Mouse (Mus musculus): ENCODE data around the gene Mettl17. TPM values are rescaled to one million over a fixed set of nuclear protein-coding genes. Genes with fewer than 3 reads are reported as not detected.

Mettl17 gene
- polyA plus RNA-seq, 1 experiment from 2014 or later, result 40.4 TPM

DNA sequence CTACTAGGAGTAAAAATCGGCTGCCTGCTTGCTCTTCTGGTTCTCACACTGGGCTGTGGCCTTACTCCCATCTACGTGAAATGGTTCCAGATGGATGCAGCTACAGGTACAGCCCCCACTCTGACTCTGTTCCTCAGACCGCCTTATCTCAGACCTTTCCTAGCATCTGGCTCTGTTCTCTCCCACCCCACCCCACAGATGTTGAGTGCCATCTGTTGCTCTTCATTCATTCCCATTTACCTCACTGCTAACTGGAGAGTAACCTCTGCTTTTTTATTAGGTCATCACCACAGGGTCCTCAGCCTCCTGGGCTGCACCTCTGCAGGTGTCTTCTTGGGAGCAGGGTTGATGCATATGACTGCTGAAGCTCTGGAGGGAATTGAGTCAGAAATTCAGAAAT, 9.2 kb downstream of the Mettl17 start:
- H3K4me1 ChIP-seq (replicated peaks; ENCODE audit: control insufficient read depth, insufficient read depth, low read length), result peaks cover 5% of the 10 kb centered on the region; the same call in 1 of the 2 replicates
- no peak overlapping the region for H3K4me3 ChIP-seq (ENCODE audit: low read length)
- no peak; the same call in 1 of the 2 replicates for ATAC-seq (ENCODE audit: low read depth)
- 41% methylated on average over 3 of the region's 3 CpGs for WGBS
- H3K4me2 ChIP-seq (ENCODE audit: low read depth, low read length), result no peak overlapping the region
- peaks cover 25% of the 10 kb centered on the region for H3K36me3 ChIP-seq (ENCODE audit: control insufficient read depth, insufficient read depth, low read length)
- no peaks in the 10 kb centered on the region for H3K27me3 ChIP-seq (ENCODE audit: control insufficient read depth, insufficient read depth, low read depth, low read length)
- no peaks in the 10 kb centered on the region for H3K9me3 ChIP-seq (ENCODE audit: control insufficient read depth, low read length)
- no peak overlapping the region for H3K9ac ChIP-seq (ENCODE audit: low read length)
- H3K27ac ChIP-seq (ENCODE audit: low read length), result peak overlapping the region; percentile 15; the same call in 1 of the 2 replicates

DNA sequence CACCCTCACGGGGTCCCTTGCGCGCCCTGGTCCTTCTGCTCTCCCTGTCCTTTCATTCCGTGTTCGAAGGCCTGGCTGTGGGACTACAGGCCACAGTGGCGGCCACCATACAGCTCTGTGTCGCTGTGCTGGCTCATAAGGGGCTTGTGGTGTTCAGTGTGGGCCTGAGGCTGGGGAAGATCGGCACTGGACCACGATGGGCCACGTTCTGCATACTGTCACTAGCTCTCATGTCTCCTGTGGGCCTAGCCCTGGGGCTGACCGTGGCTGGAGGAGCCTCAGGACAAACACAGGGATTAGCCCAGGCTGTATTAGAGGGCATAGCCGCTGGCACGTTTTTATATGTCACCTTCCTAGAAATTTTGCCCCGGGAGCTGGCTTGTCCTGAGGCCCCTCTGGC, 10.4 kb downstream of the Mettl17 start:
- Histone ChIP-seq H3K9ac (ENCODE audit: low read length) (no peak overlapping the region), H3K36me3 (ENCODE audit: control insufficient read depth, insufficient read depth, low read length) (peaks cover 15% of the 10 kb centered on the region), H3K4me1 (replicated peaks; ENCODE audit: control insufficient read depth, insufficient read depth, low read length) (peaks cover 5% of the 10 kb centered on the region; the same call in 1 of the 2 replicates), H3K27ac (ENCODE audit: low read length) (no peak overlapping the region), H3K4me3 (ENCODE audit: low read length) (no peak overlapping the region), H3K4me2 (ENCODE audit: low read depth, low read length) (no peak overlapping the region), H3K27me3 (ENCODE audit: control insufficient read depth, insufficient read depth, low read depth, low read length) (no peaks in the 10 kb centered on the region), H3K9me3 (ENCODE audit: control insufficient read depth, low read length) (no peaks in the 10 kb centered on the region)
- no peak for ATAC-seq (ENCODE audit: low read depth)
- WGBS, result 77% methylated on average over 14 of the region's 14 CpGs

DNA sequence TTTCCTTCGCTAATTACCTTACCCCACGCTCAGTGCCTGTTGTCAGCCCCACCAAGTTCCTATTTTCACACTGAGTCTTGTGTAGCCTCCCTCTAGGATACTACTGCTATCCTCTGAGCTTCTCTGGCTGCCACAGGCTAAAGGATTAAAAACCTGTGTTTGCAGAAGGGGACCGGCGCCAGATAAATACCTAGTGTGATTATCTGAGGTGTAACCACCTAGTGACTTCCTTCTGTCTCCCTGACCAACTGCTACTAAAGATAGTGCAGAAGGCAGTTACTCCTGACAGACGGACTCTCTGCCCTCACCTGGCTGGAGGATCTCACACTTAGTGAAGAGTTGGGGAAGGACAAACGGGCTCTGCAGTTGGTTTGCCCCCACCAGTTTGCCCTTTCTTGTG, 11.4 kb downstream of the Mettl17 start:
- H3K4me3 ChIP-seq (ENCODE audit: low read length), result no peak overlapping the region
- H3K4me1 ChIP-seq (replicated peaks; ENCODE audit: control insufficient read depth, insufficient read depth, low read length), result peaks cover 5% of the 10 kb centered on the region; the same call in 1 of the 2 replicates
- H3K9me3 ChIP-seq (ENCODE audit: control insufficient read depth, low read length), result no peaks in the 10 kb centered on the region
- H3K36me3 ChIP-seq (ENCODE audit: control insufficient read depth, insufficient read depth, low read length), result peaks cover 9% of the 10 kb centered on the region
- no peak for ATAC-seq (ENCODE audit: low read depth)
- H3K9ac ChIP-seq (ENCODE audit: low read length), result no peak overlapping the region
- H3K27ac ChIP-seq (ENCODE audit: low read length), result no peak overlapping the region
- no peaks in the 10 kb centered on the region for H3K27me3 ChIP-seq (ENCODE audit: control insufficient read depth, insufficient read depth, low read depth, low read length)
- no peak overlapping the region for H3K4me2 ChIP-seq (ENCODE audit: low read depth, low read length)
- 76% methylated on average over 6 of the region's 6 CpGs for WGBS

DNA sequence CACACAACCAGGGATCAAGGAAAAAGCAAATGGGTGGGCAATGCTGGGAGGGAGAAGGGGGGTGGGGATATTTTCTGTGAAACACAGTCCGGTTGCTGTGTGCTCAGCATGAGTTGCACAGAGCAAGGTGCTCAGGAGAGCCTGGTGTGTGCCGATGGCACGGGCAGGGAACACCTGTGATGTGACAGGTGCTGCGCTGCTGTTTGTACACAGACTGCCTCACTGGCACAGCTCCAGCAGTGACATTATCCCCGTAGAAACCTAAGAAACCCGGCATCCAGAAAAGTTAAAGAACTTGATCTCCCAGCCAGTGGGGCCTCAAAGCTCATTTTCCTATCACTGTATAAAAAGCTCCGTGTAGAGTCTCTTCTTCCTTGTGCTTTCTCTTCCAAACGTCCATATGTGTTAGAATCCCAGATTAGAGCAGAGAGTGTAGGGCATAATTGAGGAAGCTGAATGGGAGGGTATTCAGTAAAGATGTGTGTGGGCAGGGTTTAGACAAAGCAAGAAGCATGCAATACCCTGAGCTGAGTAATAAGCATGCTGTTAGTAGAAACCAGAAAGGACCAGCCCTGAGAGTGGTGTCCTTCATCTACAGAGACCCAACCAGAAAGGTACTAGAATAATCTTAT, 12.0 kb downstream of the Mettl17 start:
- Histone ChIP-seq H3K4me3 (ENCODE audit: low read length) (no peak overlapping the region), H3K36me3 (ENCODE audit: control insufficient read depth, insufficient read depth, low read length) (peaks cover 3% of the 10 kb centered on the region), H3K9ac (ENCODE audit: low read length) (no peak overlapping the region), H3K27ac (ENCODE audit: low read length) (no peak overlapping the region), H3K9me3 (ENCODE audit: control insufficient read depth, low read length) (no peaks in the 10 kb centered on the region), H3K27me3 (ENCODE audit: control insufficient read depth, insufficient read depth, low read depth, low read length) (no peaks in the 10 kb centered on the region), H3K4me2 (ENCODE audit: low read depth, low read length) (no peak overlapping the region), H3K4me1 (replicated peaks; ENCODE audit: control insufficient read depth, insufficient read depth, low read length) (peaks cover 5% of the 10 kb centered on the region; the same call in 1 of the 2 replicates)
- ATAC-seq (ENCODE audit: low read depth), result no peak
- WGBS, result 58% methylated on average over 8 of the region's 8 CpGs

DNA sequence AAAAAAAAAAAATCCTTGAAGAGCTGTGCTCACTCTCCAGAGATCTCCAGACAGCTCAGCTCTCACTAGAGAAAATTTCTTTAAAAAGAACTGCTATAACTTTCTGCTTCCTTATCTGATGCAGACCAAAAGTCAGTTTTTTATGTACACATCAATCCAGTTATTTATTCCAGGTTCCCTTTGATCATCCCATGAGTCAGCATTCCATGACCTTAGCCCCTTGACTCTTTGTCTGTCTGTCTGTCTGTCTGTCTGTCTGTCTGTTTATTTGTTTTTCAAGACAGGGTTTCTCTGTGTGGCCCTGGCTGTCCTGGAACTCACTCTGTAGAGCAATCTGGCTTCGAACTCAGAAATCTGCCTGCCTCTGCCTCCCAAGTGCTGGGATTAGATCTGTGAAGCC, 14.7 kb downstream of the Mettl17 start:
- Histone ChIP-seq H3K4me1 (replicated peaks; ENCODE audit: control insufficient read depth, insufficient read depth, low read length) (peaks cover 6% of the 10 kb centered on the region; the same call in 1 of the 2 replicates), H3K27ac (ENCODE audit: low read length) (no peak overlapping the region), H3K4me2 (ENCODE audit: low read depth, low read length) (no peak overlapping the region), H3K9me3 (ENCODE audit: control insufficient read depth, low read length) (no peaks in the 10 kb centered on the region), H3K4me3 (ENCODE audit: low read length) (no peak overlapping the region), H3K9ac (ENCODE audit: low read length) (no peak overlapping the region), H3K27me3 (ENCODE audit: control insufficient read depth, insufficient read depth, low read depth, low read length) (no peaks in the 10 kb centered on the region), H3K36me3 (ENCODE audit: control insufficient read depth, insufficient read depth, low read length) (no peaks in the 10 kb centered on the region)
- no peak for ATAC-seq (ENCODE audit: low read depth)
- 84% methylated on average over 1 of the region's 1 CpGs for WGBS

DNA sequence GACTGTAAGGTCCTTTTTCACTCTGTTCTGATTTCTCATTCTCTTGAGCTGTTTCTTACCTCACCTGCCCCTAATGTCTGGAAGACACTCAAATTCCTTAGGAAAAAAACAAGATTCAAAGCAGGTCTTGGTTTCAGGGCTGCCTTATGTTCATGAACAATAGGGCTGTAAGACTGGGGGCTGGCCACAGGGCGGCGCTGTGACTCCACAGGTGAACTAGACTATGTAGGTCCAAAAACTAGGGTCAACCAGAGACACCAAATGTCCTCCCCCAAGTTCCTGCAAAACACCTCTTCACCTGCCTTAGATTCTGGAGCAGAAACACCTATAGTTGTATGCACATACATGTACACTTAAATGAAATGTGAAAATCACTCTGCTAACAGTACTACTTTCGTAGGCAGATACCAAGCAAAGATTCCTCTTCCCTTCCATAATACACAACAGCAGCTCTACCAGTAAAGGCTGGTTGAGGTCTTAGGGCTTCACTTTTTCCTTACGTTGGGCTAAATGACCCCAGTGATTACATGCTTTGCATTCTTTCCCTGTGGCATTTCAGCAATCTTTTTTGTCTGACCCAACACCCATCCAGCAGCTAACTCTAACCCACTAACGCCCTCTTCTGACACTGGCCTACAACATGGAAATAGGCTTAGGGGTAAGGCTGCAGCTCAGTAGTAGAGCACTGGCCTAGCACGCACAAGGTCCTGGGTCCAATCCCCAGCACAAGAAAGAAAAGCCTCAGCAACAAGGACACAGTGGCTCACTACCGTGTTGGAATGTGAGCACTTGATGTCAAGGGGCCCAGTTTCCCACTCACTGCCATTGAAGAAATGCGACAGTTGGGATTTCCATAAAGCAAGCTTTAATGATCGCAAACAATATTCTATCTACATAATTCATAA, 18.4 kb downstream of the Mettl17 start:
- Histone ChIP-seq H3K4me3 (ENCODE audit: low read length) (no peak overlapping the region), H3K36me3 (ENCODE audit: control insufficient read depth, insufficient read depth, low read length) (no peaks in the 10 kb centered on the region), H3K27ac (ENCODE audit: low read length) (no peak overlapping the region), H3K4me2 (ENCODE audit: low read depth, low read length) (no peak overlapping the region), H3K27me3 (ENCODE audit: control insufficient read depth, insufficient read depth, low read depth, low read length) (no peaks in the 10 kb centered on the region), H3K9ac (ENCODE audit: low read length) (no peak overlapping the region), H3K4me1 (replicated peaks; ENCODE audit: control insufficient read depth, insufficient read depth, low read length) (peaks cover 6% of the 10 kb centered on the region; the same call in 1 of the 2 replicates), H3K9me3 (ENCODE audit: control insufficient read depth, low read length) (no peaks in the 10 kb centered on the region)
- peak; percentile 74 for ATAC-seq (ENCODE audit: low read depth)
- 49% methylated on average over 9 of the region's 9 CpGs for WGBS

DNA sequence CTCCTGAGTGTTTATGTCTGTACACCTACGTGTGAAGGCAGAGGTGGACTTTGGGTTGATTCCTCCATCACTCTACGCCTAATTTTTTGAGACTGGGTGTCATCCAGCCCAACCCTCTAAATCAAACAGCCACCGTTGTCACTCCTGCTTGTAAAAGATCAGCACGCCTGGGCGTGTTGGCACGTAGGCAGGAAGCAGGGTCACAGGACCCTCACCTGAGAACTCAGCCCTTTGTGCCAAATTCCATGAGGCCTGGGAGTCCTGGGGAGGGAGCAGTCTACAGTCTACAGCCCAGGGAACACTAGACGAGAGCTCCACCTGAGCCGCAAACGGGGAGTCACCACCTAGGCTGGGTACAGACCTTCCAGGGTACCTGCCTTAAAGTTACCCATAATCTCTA, 19.1 kb downstream of the Mettl17 start:
- 69% methylated on average over 9 of the region's 9 CpGs for WGBS
- H3K27ac ChIP-seq (ENCODE audit: low read length), result no peak overlapping the region
- H3K9ac ChIP-seq (ENCODE audit: low read length), result no peak overlapping the region

DNA sequence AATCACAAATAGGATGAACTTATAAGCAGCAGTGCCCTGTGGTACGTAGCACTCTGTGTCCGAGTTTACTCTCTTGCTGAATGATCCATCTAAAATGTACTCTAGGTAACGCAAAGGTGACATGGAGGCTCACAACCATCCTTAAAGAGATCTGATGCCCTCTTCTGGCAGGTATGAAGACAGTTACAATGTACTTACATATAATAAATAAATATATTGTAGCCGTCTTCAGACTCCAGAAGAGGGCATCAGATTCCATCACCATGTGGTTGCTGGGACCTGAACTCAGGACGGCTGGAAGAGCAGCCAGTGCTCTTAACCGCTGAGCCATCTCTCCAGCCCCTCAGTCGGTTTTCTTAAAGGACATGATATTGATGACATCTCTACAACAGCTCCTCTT, 20.1 kb downstream of the Mettl17 start:
- 59% methylated on average over 7 of the region's 7 CpGs for WGBS
- no peak for ATAC-seq (ENCODE audit: low read depth)

More for the DNA sequence above, 19.1 kb downstream of the Mettl17 start:
- Histone ChIP-seq H3K27me3 (ENCODE audit: control insufficient read depth, insufficient read depth, low read depth, low read length) (no peaks in the 10 kb centered on the region), H3K36me3 (ENCODE audit: control insufficient read depth, insufficient read depth, low read length) (no peaks in the 10 kb centered on the region), H3K4me2 (ENCODE audit: low read depth, low read length) (no peak overlapping the region), H3K4me3 (ENCODE audit: low read length) (no peak overlapping the region), H3K9me3 (ENCODE audit: control insufficient read depth, low read length) (no peaks in the 10 kb centered on the region), H3K4me1 (replicated peaks; ENCODE audit: control insufficient read depth, insufficient read depth, low read length) (peaks cover 6% of the 10 kb centered on the region; the same call in 1 of the 2 replicates)
- peak; percentile 32; the same call in 1 of the 2 replicates for ATAC-seq (ENCODE audit: low read depth)

DNA sequence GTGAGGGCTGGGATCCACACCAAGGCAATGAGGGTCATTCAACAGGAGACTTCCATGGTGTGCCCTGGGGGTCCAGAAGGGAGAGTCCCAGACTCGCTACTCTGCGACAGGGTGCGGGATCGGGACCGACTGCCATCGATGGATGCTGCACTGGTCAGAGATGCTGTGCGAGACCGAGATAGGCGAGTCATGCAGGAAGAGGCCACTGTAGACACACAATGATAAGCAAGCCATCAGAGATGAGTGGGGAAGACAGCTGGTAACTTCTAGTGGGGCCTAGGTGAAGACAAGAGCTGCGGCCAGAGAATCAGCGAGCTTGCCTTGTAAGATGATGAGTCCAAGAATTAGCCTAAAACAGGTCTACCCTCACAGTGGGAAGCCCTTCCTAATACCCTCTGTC, 21.5 kb downstream of the Mettl17 start:
- peaks cover 6% of the 10 kb centered on the region; the same call in 1 of the 2 replicates for H3K4me1 ChIP-seq (replicated peaks; ENCODE audit: control insufficient read depth, insufficient read depth, low read length)
- no peaks in the 10 kb centered on the region for H3K9me3 ChIP-seq (ENCODE audit: control insufficient read depth, low read length)
- H3K27ac ChIP-seq (ENCODE audit: low read length), result no peak overlapping the region
- H3K4me3 ChIP-seq (ENCODE audit: low read length), result no peak overlapping the region
- no peak overlapping the region for H3K9ac ChIP-seq (ENCODE audit: low read length)
- H3K4me2 ChIP-seq (ENCODE audit: low read depth, low read length), result no peak overlapping the region
- H3K27me3 ChIP-seq (ENCODE audit: control insufficient read depth, insufficient read depth, low read depth, low read length), result no peaks in the 10 kb centered on the region
- ATAC-seq (ENCODE audit: low read depth), result no peak
- 88% methylated on average over 11 of the region's 11 CpGs for WGBS
- no peaks in the 10 kb centered on the region for H3K36me3 ChIP-seq (ENCODE audit: control insufficient read depth, insufficient read depth, low read length)

More for the DNA sequence above, 20.1 kb downstream of the Mettl17 start:
- H3K4me2 ChIP-seq (ENCODE audit: low read depth, low read length), result no peak overlapping the region
- peaks cover 6% of the 10 kb centered on the region; the same call in 1 of the 2 replicates for H3K4me1 ChIP-seq (replicated peaks; ENCODE audit: control insufficient read depth, insufficient read depth, low read length)
- no peak overlapping the region for H3K9ac ChIP-seq (ENCODE audit: low read length)
- H3K4me3 ChIP-seq (ENCODE audit: low read length), result no peak overlapping the region
- H3K27ac ChIP-seq (ENCODE audit: low read length), result no peak overlapping the region
- H3K9me3 ChIP-seq (ENCODE audit: control insufficient read depth, low read length), result no peaks in the 10 kb centered on the region
- H3K36me3 ChIP-seq (ENCODE audit: control insufficient read depth, insufficient read depth, low read length), result no peaks in the 10 kb centered on the region
- H3K27me3 ChIP-seq (ENCODE audit: control insufficient read depth, insufficient read depth, low read depth, low read length), result no peaks in the 10 kb centered on the region

All from lung, embryonic 16.5 days (tissue).